Mouse (Mus musculus): ENCODE measurements around the gene Grwd1. TPM values are rescaled to one million over a fixed set of nuclear protein-coding genes. Genes with fewer than 3 reads are reported as not detected.

Grwd1 gene
- total RNA-seq, 2 experiments from 2014 or later: 31.8 to 35.5 TPM

DNA sequence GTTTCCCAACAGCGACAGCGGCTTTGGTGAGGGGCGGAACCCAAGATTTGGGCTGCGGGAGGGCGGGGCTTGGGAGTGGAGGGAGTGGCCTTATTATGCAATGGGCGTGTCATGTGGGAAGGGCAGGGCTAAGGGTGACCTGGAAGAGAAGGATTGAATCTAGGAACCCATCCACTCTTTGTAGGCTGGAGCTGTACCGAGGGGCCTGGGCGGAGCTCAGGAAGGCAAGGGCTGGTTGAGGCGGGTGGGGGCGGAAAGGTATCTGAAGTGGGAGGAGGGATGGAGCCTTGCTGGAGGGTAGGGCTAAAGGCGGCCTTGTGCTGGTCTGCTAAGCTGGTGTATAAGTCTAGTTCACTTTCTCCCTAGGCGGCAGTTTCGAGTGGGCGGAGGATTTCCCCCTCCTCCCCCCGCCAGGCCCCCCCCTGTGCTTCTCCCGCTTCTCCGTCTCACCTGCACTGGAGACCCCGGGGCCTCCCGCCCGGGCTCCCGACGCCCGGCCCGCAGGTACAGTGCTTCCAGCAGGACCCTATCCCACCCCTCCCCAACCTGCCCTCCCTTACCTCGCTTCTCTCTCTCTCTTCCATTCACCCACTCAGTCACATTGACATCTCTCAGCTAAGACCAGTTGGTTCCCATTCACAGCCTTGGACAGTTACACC is 30.1 kb downstream of the Grwd1 start:
- intact Hi-C loops (cut with DNase I): loop anchor here (2.0 kb wide), 1 partner anchor 62 kb away; no protein-coding TSS in a partner anchor
- no peak for DNase-seq

DNA sequence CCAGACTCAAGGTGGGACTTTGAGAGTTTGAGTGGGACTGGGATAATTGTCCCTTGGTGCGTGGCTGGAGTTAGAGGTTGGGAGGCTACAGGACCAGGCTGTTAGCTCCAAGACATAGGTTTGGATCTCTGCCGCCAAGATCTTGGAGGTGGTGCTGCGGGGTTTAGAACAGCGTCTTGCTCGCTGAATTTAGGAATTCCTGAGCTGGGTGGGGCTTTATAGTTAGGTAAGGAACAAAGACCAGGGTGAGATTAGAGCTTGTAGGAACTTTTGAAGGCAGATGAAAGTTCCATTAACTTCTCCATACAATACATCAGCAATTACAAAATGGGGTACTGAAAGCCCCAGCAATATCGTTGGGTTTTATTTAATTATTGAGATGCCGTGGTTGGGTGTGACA is 30.7 kb downstream of the Grwd1 start:
- intact Hi-C loops (cut with DNase I): loop anchor here (2.0 kb wide), 1 partner anchor 61 kb away; no protein-coding TSS in a partner anchor
- DNase-seq: no peak

DNA sequence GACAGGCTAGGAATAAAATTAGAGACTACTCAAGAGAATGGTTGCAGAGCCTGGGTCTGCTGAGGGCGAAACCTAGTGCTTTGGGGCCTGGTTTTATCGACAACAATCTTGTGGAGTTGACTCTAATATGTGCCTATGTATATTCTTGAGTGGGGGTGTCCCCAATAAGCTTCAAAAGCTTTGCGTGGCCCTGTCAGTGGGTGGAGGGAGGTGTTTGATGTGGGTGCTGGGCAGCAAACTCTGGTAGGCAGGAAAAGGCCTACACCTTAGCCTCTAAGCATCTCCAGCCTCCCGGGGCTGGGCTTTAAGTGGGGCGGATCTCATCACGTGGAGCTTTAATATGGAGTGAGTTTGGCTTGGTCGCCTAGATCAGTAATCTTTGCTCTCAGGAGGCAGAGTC is 31.8 kb downstream of the Grwd1 start:
- intact Hi-C loops (cut with DNase I): loop anchor here (5.0 kb wide), 1 partner anchor 77 kb away; the partner anchor contains the start of gene Fam83e

GRCm38 (mm10) chr7:45798511-45798836 is 32.3 kb downstream of the Grwd1 start:
- intact Hi-C loops (cut with DNase I): loop anchor here (5.0 kb wide), 1 partner anchor 76 kb away; the partner anchor contains the start of gene Fam83e
- DNase-seq: no peak

More for the DNA sequence above, 31.8 kb downstream of the Grwd1 start:
- DNase-seq: no peak

DNA sequence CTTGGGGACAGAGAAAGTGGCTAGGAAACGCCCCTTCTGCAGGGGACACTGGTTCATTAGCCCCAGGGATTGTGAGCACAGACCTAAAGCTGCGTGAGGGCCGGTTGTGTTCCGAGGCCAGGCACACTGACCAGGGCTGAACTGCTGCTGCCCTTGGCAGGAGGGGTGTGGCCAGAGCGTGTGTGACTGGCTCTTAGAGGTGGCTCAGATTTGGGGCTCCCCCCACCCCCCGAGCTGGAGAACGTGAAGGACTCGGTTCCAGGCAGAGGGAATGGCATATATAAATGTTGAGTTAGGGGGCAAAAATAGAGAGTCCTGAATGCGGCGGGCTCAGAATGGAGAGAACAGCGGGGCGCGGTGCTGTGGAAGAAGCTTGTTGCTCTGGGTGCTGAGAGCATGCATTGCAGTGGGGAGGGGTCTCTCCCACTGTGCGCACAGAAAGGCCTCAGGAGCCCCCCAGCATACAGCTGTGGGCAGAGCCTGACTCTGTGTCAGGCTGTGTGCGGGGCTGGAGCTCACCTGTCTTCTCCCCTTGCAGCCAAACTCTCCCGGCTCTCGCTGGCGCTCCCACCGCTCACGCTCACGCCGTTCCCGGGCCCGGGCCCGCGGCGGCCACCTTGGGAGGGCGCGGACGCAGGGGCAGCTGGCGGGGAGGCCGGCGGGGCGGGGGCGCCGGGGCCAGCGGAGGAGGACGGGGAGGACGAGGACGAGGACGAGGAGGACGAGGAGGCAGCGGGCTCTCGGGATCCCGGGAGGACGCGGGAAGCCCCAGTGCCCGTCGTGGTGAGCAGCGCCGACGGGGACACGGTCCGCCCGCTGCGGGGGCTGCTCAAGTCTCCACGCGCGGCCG is 32.9 kb downstream of the Grwd1 start:
- DNase-seq: peak; percentile 7
- intact Hi-C loops (cut with DNase I): loop anchor here (5.0 kb wide), 1 partner anchor 76 kb away; the partner anchor contains the start of gene Fam83e

DNA sequence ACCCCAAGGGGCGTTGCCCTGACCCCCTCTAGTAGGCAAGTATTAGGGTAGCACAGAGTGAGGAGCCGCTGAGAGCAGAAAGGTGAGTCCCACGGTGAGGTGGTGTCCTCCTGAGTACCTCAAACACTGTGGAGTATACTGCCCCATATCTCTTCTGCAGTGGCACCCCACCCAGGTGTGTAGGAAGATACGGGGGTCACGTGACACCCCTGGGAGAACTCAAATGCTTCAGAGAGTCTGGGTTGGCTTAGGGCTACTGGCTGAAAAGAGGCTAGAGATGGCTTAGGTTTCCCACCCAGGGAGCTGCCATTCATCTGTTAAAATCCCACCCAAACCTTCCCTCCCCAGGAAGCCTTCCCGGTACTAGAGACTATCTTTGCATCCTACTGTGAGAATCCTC is 33.8 kb downstream of the Grwd1 start:
- intact Hi-C loops (cut with DNase I): loop anchor here (5.0 kb wide), 1 partner anchor 75 kb away; the partner anchor contains the start of gene Fam83e
- DNase-seq: no peak

DNA sequence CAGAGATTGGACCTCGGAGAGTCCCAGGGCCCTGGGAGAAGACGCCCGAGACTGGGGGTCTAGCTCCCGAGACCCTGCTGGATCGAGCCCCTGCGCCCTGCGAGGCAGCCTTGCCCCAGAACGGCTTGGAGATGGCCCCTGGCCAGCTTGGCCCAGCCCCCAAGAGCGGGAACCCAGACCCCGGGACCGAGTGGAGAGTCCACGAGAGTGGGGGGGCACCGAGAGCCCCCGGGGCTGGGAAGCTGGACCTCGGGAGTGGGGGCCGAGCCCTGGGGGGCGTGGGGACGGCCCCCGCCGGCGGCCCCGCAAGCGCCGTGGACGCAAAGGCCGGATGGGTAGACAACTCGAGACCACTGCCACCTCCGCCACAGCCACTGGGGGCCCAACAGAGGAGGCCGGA is 35.8 kb downstream of the Grwd1 start:
- intact Hi-C loops (cut with DNase I): loop anchor here (5.0 kb wide), 1 partner anchor 73 kb away; the partner anchor contains the start of gene Fam83e
- peak; percentile 17 for DNase-seq

DNA sequence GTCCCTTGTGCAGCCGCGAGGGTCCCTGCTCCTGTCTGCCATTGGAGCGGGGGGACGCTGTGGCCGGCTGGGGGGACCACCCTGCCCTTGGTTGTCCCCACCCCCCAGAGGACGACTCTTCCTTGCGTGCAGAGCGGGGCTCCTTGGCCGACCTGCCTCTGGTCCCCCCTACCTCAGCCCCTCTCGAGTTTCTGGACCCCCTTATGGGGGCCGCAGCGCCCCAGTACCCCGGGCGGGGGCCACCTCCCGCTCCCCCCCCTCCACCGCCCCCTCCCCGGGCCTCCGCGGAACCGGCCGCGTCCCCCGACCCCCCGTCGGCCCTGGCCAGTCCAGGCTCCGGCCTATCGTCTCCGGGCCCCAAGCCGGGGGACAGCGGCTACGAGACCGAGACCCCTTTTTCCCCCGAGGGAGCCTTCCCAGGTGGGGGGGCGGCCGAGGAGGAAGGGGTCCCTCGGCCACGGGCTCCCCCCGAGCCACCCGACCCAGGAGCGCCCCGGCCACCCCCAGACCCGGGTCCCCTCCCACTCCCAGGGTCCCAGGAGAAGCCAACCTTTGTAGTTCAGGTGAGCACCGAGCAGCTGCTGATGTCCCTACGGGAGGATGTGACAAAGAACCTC is 36.7 kb downstream of the Grwd1 start:
- peak; percentile 12 for DNase-seq
- intact Hi-C loops (cut with DNase I): no loop called here

- no peak for DNase-seq
- intact Hi-C loops (cut with DNase I): no loop called here
Observed at GRCm38 (mm10) chr7:45793240-45793639, 37.5 kb downstream of the Grwd1 start.

DNA sequence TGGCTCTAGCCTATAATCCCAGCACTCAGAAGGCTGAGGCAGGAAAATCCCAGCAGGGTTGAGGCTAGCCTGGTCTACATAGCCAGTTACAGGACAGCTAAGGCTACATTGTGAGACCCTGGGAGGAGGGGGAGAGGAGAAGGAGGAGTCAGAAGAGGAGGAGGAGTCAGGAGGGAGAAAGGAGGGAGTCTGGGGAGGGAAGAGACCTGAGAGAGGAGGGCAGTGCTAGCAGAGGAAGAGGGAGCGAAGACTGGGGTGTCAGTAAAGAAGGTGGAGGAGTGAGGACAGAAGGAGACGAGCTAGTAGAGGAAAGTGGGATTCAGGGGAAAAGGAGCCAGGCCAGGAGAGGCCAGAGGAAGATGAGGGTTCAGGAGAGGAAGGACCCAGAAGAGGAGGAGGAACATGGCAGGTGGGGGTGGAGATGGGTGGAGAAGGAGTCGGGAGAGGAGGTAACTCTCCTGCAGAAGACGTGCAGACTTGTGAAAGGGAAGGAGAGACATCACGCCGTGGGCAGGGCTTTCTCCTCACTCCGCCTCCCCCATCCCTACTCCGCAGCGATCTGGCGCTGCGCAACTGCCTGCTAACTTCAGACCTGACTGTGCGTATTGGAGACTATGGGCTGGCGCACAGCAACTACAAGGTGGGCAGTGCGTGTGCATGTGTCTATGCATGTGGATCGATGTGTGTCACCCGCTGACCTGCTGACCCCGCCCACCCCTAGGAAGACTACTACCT is 38.8 kb downstream of the Grwd1 start:
- DNase-seq: no peak
- intact Hi-C loops (cut with DNase I): no loop called here

- no peak for DNase-seq
- intact Hi-C loops (cut with DNase I): no loop called here
Observed at GRCm38 (mm10) chr7:45790721-45791120, 40.0 kb downstream of the Grwd1 start.

- DNase-seq: no peak
- intact Hi-C loops (cut with DNase I): no loop called here
Observed at GRCm38 (mm10) chr7:45787642-45788041, 43.1 kb downstream of the Grwd1 start.

GRCm38 (mm10) chr7:45786661-45787413 is 43.9 kb downstream of the Grwd1 start:
- DNase-seq: peak; percentile 43
- intact Hi-C loops (cut with DNase I): no loop called here

DNA sequence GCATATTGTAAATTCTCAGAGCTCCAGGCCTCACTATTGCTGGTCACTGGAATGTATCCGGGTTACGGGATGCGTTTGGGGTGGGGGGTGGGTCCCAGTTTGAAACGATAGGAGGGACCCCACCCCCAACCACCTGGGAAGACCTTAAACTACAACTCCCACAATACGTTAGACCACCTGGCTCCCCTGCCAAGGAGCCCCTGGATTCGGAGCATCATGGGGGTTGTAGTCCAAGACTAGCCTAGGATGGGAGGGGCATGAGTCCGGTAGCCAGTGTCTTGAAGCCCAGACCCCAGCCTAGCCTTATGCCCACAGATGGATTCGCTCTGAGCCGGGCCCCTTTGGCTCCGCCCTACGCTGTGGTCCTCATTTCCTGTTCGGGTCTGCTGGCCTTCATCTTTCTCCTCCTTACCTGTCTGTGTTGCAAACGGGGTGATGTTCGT is 44.6 kb downstream of the Grwd1 start:
- peak; percentile 86 for DNase-seq
- intact Hi-C loops (cut with DNase I): no loop called here

GRCm38 (mm10) chr7:45785388-45786135 is 45.2 kb downstream of the Grwd1 start:
- DNase-seq: peak; percentile 82
- intact Hi-C loops (cut with DNase I): no loop called here

DNA sequence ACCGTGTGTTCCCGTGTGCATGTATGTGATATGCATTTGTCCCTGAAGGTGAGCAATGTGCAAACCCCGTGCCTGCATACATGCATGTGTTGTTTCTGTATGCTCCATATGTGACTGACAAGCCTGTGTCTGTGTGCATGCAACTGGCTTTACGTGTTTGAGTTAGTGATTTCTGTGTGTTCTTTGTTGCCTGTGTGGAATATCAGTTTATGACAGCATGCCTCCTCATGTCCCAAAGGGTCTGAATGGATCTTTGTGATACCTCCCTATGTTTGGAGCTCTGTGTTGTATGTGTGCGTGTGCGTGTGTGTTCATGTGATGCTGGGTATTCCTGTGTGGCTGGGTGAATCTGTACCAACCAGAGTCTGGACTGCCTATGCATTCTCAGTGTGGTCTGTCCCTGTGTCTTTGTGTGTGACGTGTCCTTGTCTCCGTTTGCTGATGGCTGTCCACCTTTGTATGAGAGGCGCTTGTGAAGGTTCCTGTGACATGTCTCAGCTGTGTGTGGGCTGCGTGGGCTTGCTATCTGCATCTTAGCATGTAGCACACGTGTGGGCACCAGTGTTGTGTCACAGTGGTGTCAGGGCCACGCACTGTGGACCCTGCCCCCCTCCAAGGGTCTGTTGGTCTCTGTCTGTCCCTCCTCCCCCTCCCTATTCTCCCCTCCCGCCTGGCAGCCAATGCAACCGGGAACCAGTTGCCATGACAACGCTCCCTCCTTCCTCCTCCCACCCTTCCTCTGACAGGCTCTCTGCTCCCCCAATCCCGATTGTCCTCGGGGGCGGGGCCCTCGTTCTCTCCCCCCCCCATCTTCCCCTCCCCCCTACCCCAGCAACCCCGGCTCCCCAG is 46.0 kb downstream of the Grwd1 start, which contains the start of gene Sult2b1:
TSS of gene Sult2b1 (minus strand) at position 146 of the 849 bp plus-strand sequence.
- peak; percentile 97 for DNase-seq
- intact Hi-C loops (cut with DNase I): no loop called here

- peak; percentile 86 for DNase-seq
- intact Hi-C loops (cut with DNase I): no loop called here
Observed at GRCm38 (mm10) chr7:45783511-45784091, 47.1 kb downstream of the Grwd1 start, which contains the start of gene Lmtk3. Lmtk3 (plus strand) TSS chr7:45783738.

GRCm38 (mm10) chr7:45782271-45782670 is 48.5 kb downstream of the Grwd1 start:
- intact Hi-C loops (cut with DNase I): no loop called here
- DNase-seq: no peak

Measured in left cerebral cortex, postnatal 4 days (tissue).